Mouse (Mus musculus) myocyte (in vitro differentiated cells): ENCODE measurements around the gene Caly. TPM values are rescaled to one million over a fixed set of nuclear protein-coding genes. Genes with fewer than 3 reads are reported as not detected.

Experiments
- H3K27me3 ChIP-seq: one replicate; pipeline ENCODE4 v1.6.1; 2011; ENCODE audit not compliant: control insufficient read depth, insufficient read depth, insufficient read length
- H3K36me3 ChIP-seq: one replicate; pipeline ENCODE4 v1.6.1; 2011; ENCODE audit not compliant: control insufficient read depth, insufficient read depth
- H3K4me2 ChIP-seq: one replicate; pipeline ENCODE4 v1.6.1; 2011; ENCODE audit warnings: low read depth, control low read depth
- H3K4me3 ChIP-seq: one replicate; pipeline ENCODE4 v1.5.1; 2011; ENCODE audit warnings: mild to moderate bottlenecking, control low read depth, moderate library complexity
- H3K79me2 ChIP-seq: one replicate; pipeline ENCODE4 v1.6.1; 2011; ENCODE audit not compliant: control insufficient read depth, insufficient read depth
- H3ac ChIP-seq: one replicate; pipeline ENCODE4 v1.6.1; 2011; ENCODE audit not compliant: control insufficient read depth, insufficient read length
- CEBPB ChIP-seq: IDR thresholded peaks from 2 replicates; pipeline ENCODE4 v1.6.1; 2011; ENCODE audit warnings: mild to moderate bottlenecking, moderate library complexity; ENCODE audit not compliant: poor library complexity, insufficient read depth, severe bottlenecking
- E2F4 ChIP-seq: IDR thresholded peaks from one replicate; pipeline ENCODE4 v1.6.1; 2011; ENCODE audit warnings: mild to moderate bottlenecking, control low read depth, moderate library complexity; ENCODE audit not compliant: insufficient read depth
- MAX ChIP-seq: IDR thresholded peaks from one replicate; pipeline ENCODE4 v1.6.1; 2011; ENCODE audit warnings: low read depth, mild to moderate bottlenecking, control low read depth
- MYOD1 ChIP-seq, 3 experiments: IDR thresholded peaks; one replicate each; pipeline ENCODE4 v1.6.1; 2011; ENCODE audit warnings: control low read depth in 2 of 3, low read depth in 2 of 3, mild to moderate bottlenecking in 2 of 3, moderate library complexity in 1 of 3; ENCODE audit not compliant: insufficient read length in 2 of 3, control insufficient read depth in 1 of 3
- MYOG ChIP-seq, 3 experiments: IDR thresholded peaks; one replicate each; pipeline ENCODE4 v1.6.1; 2011; ENCODE audit warnings: control low read depth in 2 of 3, low read depth in 2 of 3, mild to moderate bottlenecking in 2 of 3; ENCODE audit not compliant: insufficient read length in 2 of 3, control insufficient read depth in 1 of 3, insufficient read depth in 1 of 3
- POLR2A ChIP-seq: IDR thresholded peaks from one replicate; pipeline ENCODE4 v1.6.1; 2011; ENCODE audit warnings: low read depth, mild to moderate bottlenecking, control low read depth, moderate library complexity; ENCODE audit not compliant: insufficient read length
- POLR2AphosphoS2 ChIP-seq: IDR thresholded peaks from one replicate; pipeline ENCODE4 v1.6.1; 2011; ENCODE audit warnings: low read depth, control low read depth; ENCODE audit not compliant: insufficient read length
- REST ChIP-seq: IDR thresholded peaks from one replicate; pipeline ENCODE4 v1.6.1; 2011; ENCODE audit warnings: mild to moderate bottlenecking, control low read depth, moderate library complexity; ENCODE audit not compliant: insufficient read depth, insufficient read length
- SRF ChIP-seq: IDR thresholded peaks from one replicate; pipeline ENCODE4 v1.6.1; 2011; ENCODE audit warnings: low read depth; ENCODE audit not compliant: control insufficient read depth, insufficient read length
- TCF12 ChIP-seq: IDR thresholded peaks from one replicate; pipeline ENCODE4 v1.6.1; 2011; ENCODE audit warnings: mild to moderate bottlenecking, control low read depth; ENCODE audit not compliant: poor library complexity, insufficient read depth, severe bottlenecking
- TCF3 ChIP-seq: IDR thresholded peaks from one replicate; pipeline ENCODE4 v1.6.1; 2011; ENCODE audit warnings: low read depth, control low read depth; ENCODE audit not compliant: insufficient read length
- USF1 ChIP-seq: IDR thresholded peaks from one replicate; pipeline ENCODE4 v1.6.1; 2011; ENCODE audit warnings: low read depth, mild to moderate bottlenecking, control low read depth, moderate library complexity
- polyA plus RNA-seq: library from polyadenylated mRNA; unstranded; fragments of >200 nt; fragmentation: generic; extraction: Trizol; gene quantifications from one replicate; pipeline ENCODE4 v1.2.1, GENCODE M21; 2012; ENCODE audit warnings: missing spikeins

Gene Caly
- polyA plus RNA-seq, 1 experiment: not detected

DNA sequence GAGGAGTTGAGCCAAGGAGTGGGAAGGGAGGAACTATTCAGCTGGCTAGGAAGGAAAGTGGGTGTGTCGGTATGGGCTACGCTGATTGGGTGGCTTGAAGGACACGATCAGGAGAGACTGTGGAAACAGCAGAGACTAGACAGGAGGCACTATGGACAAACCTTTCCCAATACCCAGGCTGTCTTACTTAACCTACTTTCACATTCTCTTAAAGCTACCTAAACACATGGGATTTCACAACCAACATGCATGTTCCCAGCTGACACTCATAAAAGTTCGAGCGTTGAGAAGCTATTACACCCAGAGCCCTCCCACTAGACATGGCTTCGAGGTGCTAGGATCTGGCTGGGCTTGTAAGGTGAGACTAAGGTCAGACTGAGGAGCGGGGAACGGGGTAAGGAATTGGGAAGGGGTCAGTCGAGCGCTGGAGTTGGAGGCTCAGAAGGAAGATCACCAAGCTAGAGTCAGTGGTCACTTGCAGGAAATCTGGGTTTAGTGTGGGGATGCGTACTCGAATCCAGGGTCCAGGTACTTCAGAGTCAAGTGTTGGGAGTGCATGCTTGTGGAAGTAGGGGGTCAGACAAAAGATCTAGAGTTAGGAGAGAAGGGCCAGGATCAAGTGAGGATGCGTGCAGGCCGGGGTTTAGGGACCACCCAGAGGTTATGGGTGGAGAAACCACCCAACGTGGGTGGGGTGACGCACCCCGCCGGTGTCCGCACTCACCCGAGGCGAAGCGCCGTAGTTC, 33.4 kb upstream of the Caly start, which contains the start of gene Paox:
Paox (plus strand) TSS at position 217 of the 746 bp plus-strand sequence.
- no peaks in the 10 kb centered on the region for H3K27me3 ChIP-seq
- peak; percentile 27 for TF ChIP-seq POLR2A
- TF ChIP-seq E2F4: no peak

GRCm38 (mm10) chr7:140111943-140112342, 29.6 kb upstream of the Caly start:
- peaks cover 25% of the 10 kb centered on the region for H3K36me3 ChIP-seq
- H3K27me3 ChIP-seq: no peaks in the 10 kb centered on the region
- peaks cover 25% of the 10 kb centered on the region for H3K79me2 ChIP-seq
- no peak overlapping the region for H3ac ChIP-seq
- no peak overlapping the region for H3K4me3 ChIP-seq
- peak overlapping the region; percentile 63 for H3K4me2 ChIP-seq
- TF ChIP-seq USF1 (peak; percentile 26), POLR2A (no peak), CEBPB (peak; percentile 75)

More for the DNA sequence above, 33.4 kb upstream of the Caly start, which contains the start of gene Paox:
- peak within 1 kb of the TSS; percentile 44 for H3ac ChIP-seq
- peak within 1 kb of the TSS; percentile 87 for H3K4me2 ChIP-seq
- H3K4me3 ChIP-seq: peak within 1 kb of the TSS; percentile 84
- H3K79me2 ChIP-seq: peaks cover 28% of the 10 kb centered on the region
- peaks cover 5% of the 10 kb centered on the region for H3K36me3 ChIP-seq

GRCm38 (mm10) chr7:140104009-140104408, 21.7 kb upstream of the Caly start:
- Histone ChIP-seq H3K4me2 (no peak overlapping the region), H3K36me3 (peaks cover 18% of the 10 kb centered on the region), H3K79me2 (no peaks in the 10 kb centered on the region), H3K4me3 (no peak overlapping the region), H3K27me3 (no peaks in the 10 kb centered on the region), H3ac (no peak overlapping the region)
- peak; percentile 47 for TF ChIP-seq POLR2AphosphoS2
- no peak for TF ChIP-seq MAX

GRCm38 (mm10) chr7:140101993-140102860, 19.9 kb upstream of the Caly start, which contains the start of gene Fuom:
Gene Fuom (minus strand): TSS chr7:140102441.
- H3K79me2 ChIP-seq: no peaks in the 10 kb centered on the region
- peak within 1 kb of the TSS; percentile 58 for H3K4me2 ChIP-seq
- peak within 1 kb of the TSS; percentile 16 for H3K4me3 ChIP-seq
- H3K36me3 ChIP-seq: peaks cover 13% of the 10 kb centered on the region
- H3K27me3 ChIP-seq: no peaks in the 10 kb centered on the region
- H3ac ChIP-seq: no peak within 1 kb of the TSS
- no peak for TF ChIP-seq E2F4
- peak; percentile 45 for TF ChIP-seq POLR2A
- no peak for TF ChIP-seq MYOD1 (IDR thresholded peaks at IDR 0.05; ENCODE audit: control insufficient read depth in 1 of 3, insufficient read length in 2 of 3, low read depth in 2 of 3)

DNA sequence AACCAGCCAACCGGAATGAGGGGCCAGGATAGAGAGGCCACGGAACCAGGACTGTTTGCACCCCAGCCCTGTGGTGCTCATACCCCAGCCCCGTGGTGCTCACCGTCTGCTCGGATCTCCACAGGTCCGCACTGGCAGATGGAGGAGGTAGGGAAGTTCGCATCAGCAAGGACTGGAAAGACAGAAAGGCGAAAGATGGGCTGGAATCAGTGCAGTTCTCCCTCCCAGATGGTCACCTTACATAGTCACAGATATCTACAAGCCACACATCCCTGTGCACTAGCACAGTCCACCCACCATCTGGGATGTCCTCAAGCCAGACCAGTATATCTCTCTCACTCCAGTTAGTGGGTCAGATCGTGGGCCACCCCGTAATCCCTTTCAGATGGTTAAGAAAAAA, 19.1 kb upstream of the Caly start:
- Histone ChIP-seq H3K4me2 (peak overlapping the region; percentile 58), H3K4me3 (peak overlapping the region; percentile 16), H3K36me3 (peaks cover 12% of the 10 kb centered on the region), H3K27me3 (no peaks in the 10 kb centered on the region), H3K79me2 (no peaks in the 10 kb centered on the region), H3ac (no peak overlapping the region)
- TF ChIP-seq MYOG (IDR thresholded peaks at IDR 0.05; ENCODE audit: control insufficient read depth in 1 of 3, insufficient read depth in 1 of 3, insufficient read length in 2 of 3, low read depth in 2 of 3) (no peak), E2F4 (no peak), USF1 (no peak), TCF12 (no peak), MYOD1 (IDR thresholded peaks at IDR 0.05; ENCODE audit: control insufficient read depth in 1 of 3, insufficient read length in 2 of 3, low read depth in 2 of 3) (no peak), MAX (no peak), SRF (no peak), REST (no peak), TCF3 (no peak), POLR2AphosphoS2 (no peak), CEBPB (no peak), POLR2A (no peak)
